Mouse (Mus musculus) heart, postnatal 0 days (tissue): ENCODE results near the gene Nkg7.

Experiments
- CTCF ChIP-seq: IDR thresholded peaks from 2 replicates; pipeline ENCODE4 v1.5.1; 2016; ENCODE audit warnings: antibody characterized with exemption, control low read depth, low read depth
- EP300 ChIP-seq: IDR thresholded peaks from 2 replicates; pipeline ENCODE4 v1.6.1; 2016; ENCODE audit warnings: antibody characterized with exemption, low read depth

GRCm38 (mm10) chr7:43463976-43464375, 27.1 kb downstream of the Nkg7 start:
- no peak for TF ChIP-seq CTCF
- no peak for TF ChIP-seq EP300
